Mouse (Mus musculus): ENCODE data around the gene Fbxo40. TPM values are rescaled to one million over a fixed set of nuclear protein-coding genes. Genes with fewer than 3 reads are reported as not detected.

The Fbxo40 gene
- polyA plus RNA-seq, 1 experiment from 2014 or later: 0.03 TPM

DNA sequence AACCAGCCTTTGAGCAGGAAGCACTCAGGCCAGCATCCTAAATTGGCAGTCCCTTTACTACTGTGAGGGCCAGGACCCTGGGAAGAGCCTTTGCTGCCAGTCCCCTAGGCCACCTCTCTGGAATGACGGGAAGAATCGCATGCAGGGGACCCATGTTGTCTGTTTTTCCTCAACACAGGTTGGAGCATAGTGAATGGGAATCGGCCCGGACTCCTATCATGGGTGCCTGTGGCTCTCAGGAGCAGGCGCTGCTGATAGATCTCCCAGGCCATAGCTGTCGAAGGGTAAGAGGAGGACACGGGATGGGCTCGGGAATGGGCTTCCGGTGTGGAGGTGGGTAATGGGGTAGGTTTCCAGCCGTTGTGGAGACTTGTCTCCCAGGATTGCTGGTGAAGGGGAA lies 58.9 kb downstream of the Fbxo40 start:
- no peaks in the 10 kb centered on the region for H3K9me3 ChIP-seq (replicated peaks)

DNA sequence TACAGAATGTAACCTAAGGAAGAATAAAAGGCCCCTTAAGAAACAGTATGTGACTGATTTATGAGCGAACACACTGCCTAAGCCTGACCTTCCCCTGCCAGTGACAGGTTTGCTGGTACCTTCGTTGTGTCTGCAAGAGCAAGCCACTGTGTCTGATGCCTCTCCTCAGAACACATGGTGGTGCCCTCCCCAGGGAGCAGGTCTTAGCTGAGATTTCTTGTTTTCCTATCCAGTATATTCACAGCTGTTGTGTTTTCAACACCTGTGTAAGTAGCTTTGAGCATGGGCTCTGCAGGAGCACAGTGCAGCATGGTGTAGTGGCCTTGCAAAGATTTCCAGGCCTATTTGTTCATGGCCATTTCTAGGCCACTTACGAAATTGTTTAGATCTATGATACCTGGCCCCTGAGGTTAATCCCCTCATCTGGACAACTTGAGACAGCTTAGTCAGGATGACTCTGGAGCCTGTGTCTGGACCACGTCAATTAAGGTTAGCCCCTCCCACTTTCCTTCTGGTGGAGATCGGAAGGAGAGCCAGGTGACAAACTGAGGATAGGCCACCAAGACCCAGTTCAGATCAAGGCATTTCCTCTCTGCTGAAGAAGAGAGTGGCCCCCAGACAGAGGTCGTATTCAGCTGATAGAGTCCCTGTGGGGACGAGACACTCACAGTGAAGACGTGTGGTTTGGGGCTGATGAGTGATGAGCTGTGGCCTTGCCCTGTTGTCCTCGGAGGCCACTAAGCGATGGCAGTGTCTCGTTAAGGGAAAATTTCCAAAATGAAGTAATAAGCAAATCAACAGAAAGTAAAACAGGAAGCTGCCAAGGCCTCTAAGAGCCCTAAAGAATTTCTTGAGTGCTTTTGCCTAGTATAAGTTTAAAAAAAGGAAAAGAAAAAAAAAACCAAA lies 59.8 kb downstream of the Fbxo40 start:
- Histone ChIP-seq H3K27ac (replicated peaks) (0 out of 2 replicates have a peak overlapping the region, but pooled peaks have one; percentile 3), H3K27me3 (no peaks in the 10 kb centered on the region), H3K4me1 (replicated peaks) (peaks cover 14% of the 10 kb centered on the region; the same call in 1 of the 2 replicates), H3K36me3 (replicated peaks) (peaks cover 72% of the 10 kb centered on the region), H3K9ac (no peak overlapping the region), H3K4me2 (no peak overlapping the region), H3K9me3 (replicated peaks) (no peaks in the 10 kb centered on the region), H3K4me3 (replicated peaks) (no peak overlapping the region)
- WGBS (ENCODE audit: insufficient replicate concordance): 65% methylated on average over 11 of the region's 11 CpGs
- no peak for ATAC-seq (ENCODE audit: insufficient read depth)

More for the DNA sequence above, 58.9 kb downstream of the Fbxo40 start:
- Histone ChIP-seq H3K4me1 (replicated peaks) (peaks cover 14% of the 10 kb centered on the region; the same call in 1 of the 2 replicates), H3K27me3 (no peaks in the 10 kb centered on the region), H3K4me2 (no peak overlapping the region), H3K36me3 (replicated peaks) (peaks cover 63% of the 10 kb centered on the region), H3K9ac (no peak overlapping the region), H3K4me3 (replicated peaks) (no peak overlapping the region), H3K27ac (replicated peaks) (no peak overlapping the region)
- WGBS (ENCODE audit: insufficient replicate concordance): 83% methylated on average over 10 of the region's 10 CpGs
- ATAC-seq (ENCODE audit: insufficient read depth): no peak

GRCm38 (mm10) chr16:36929216-36929615 lies 61.1 kb downstream of the Fbxo40 start:
- H3K4me3 ChIP-seq (replicated peaks): no peak overlapping the region
- no peak for ATAC-seq (ENCODE audit: insufficient read depth)
- no peak overlapping the region for H3K27ac ChIP-seq (replicated peaks)
- peaks cover 82% of the 10 kb centered on the region for H3K36me3 ChIP-seq (replicated peaks)
- peaks cover 6% of the 10 kb centered on the region; the same call in 1 of the 2 replicates for H3K4me1 ChIP-seq (replicated peaks)
- H3K9me3 ChIP-seq (replicated peaks): no peaks in the 10 kb centered on the region
- no peak overlapping the region for H3K9ac ChIP-seq
- H3K27me3 ChIP-seq: no peaks in the 10 kb centered on the region
- WGBS (ENCODE audit: insufficient replicate concordance): 90% methylated on average over 7 of the region's 7 CpGs
- H3K4me2 ChIP-seq: no peak overlapping the region

DNA sequence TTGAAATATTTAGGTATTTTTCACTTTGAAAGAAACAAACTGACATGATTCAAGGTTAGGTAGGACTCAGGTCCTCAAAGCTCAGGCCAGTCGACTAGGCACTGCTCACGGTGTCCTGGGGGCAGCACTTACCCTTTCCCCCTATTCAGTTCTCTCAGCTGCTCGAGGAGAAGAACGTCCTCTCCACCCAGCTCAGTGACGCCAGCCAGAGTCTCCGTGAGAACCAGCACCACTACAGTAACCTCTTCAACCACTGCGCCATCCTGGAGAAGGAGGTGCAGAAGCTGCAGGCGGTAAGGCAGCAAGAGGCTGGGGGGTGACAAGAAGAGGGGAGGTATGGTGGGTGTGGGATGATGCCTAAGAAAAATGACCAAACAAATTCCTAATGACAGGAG lies 62.2 kb downstream of the Fbxo40 start:
- Histone ChIP-seq H3K9ac (no peak overlapping the region), H3K27ac (replicated peaks) (no peak overlapping the region), H3K36me3 (replicated peaks) (peaks cover 79% of the 10 kb centered on the region), H3K27me3 (no peaks in the 10 kb centered on the region), H3K4me2 (no peak overlapping the region), H3K4me1 (replicated peaks) (no peaks in the 10 kb centered on the region), H3K4me3 (replicated peaks) (no peak overlapping the region), H3K9me3 (replicated peaks) (no peaks in the 10 kb centered on the region)
- 88% methylated on average over 8 of the region's 8 CpGs for WGBS (ENCODE audit: insufficient replicate concordance)
- ATAC-seq (ENCODE audit: insufficient read depth): no peak

- Histone ChIP-seq H3K4me2 (no peak overlapping the region), H3K4me3 (replicated peaks) (no peak overlapping the region), H3K27ac (replicated peaks) (no peak overlapping the region), H3K4me1 (replicated peaks) (no peaks in the 10 kb centered on the region), H3K27me3 (no peaks in the 10 kb centered on the region), H3K9me3 (replicated peaks) (no peaks in the 10 kb centered on the region), H3K9ac (no peak overlapping the region), H3K36me3 (replicated peaks) (peaks cover 74% of the 10 kb centered on the region)
- 61% methylated on average over 10 of the region's 10 CpGs for WGBS (ENCODE audit: insufficient replicate concordance)
- ATAC-seq (ENCODE audit: insufficient read depth): no peak
Measured at GRCm38 (mm10) chr16:36927495-36928105, 62.7 kb downstream of the Fbxo40 start.

DNA sequence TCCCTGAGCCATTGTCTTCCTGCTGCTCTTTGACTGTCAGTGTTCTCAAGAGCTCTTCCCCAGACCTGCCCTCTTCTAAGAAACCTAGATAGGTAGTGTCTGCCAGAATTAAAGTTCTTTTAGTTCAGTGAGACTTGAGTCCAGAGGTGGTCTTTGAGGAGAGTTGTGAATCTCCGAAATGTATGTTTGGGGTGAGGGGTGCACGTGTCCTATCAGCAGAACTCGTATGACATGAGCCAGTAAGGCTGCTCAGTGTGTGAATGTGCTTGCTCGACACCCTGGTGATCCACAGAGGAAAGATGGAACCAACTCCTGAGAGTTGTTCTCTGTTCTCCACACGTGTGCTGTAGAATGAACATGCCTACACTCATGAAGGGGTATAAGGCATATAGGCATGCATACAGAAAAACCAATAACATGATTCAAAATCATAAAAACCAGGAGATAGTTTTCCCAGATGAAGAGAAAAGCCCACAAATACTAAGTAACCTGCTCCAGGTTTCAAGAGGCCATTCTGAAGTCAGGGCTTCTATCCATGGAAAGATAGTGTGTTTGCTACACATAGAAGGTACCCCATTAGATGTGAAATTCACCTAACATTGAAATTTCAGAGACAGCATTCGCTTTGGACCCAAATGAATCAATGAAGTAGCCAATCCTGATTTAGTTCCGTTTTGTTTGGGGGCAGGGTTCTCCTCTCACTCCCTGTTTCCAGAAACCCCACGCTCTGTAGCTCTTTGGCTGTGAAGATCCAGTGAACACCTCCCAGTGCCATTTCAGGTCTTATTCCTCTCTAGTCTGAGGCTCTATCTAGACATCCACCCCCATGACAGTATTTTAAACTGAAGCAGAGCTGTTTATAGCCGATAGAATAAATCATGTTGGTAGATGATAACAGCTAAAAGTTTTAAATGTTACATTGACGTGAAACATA lies 63.5 kb downstream of the Fbxo40 start:
- WGBS (ENCODE audit: insufficient replicate concordance): 74% methylated on average over 10 of the region's 10 CpGs
- H3K27ac ChIP-seq (replicated peaks): no peak overlapping the region
- peaks cover 65% of the 10 kb centered on the region for H3K36me3 ChIP-seq (replicated peaks)

DNA sequence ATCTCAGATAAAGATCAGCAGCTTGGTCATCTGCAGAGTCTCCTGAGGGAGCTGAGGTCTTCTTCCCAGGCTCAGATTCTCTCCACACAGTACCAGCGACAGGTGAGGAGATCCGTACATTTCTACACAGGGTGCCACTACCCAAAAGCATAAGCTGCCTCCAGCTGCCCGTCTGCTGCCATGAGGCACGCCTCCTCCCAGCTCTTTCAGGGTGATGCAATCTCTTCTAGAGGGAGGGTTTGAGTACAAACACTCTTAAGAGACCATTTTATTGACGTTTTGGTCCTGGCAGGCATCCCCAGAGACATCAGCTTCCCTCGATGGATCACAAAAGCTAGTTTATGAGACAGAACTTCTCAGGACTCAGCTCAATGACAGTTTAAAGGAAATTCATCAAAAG lies 64.5 kb downstream of the Fbxo40 start:
- ATAC-seq (ENCODE audit: insufficient read depth): no peak
- Histone ChIP-seq H3K9me3 (replicated peaks) (no peaks in the 10 kb centered on the region), H3K4me2 (no peak overlapping the region), H3K27me3 (no peaks in the 10 kb centered on the region), H3K27ac (replicated peaks) (no peak overlapping the region), H3K4me3 (replicated peaks) (no peak overlapping the region), H3K9ac (no peak overlapping the region), H3K36me3 (replicated peaks) (peaks cover 62% of the 10 kb centered on the region), H3K4me1 (replicated peaks) (no peaks in the 10 kb centered on the region)
- WGBS (ENCODE audit: insufficient replicate concordance): 65% methylated on average over 6 of the region's 6 CpGs

More for the DNA sequence above, 63.5 kb downstream of the Fbxo40 start:
- Histone ChIP-seq H3K4me1 (replicated peaks) (no peaks in the 10 kb centered on the region), H3K4me2 (no peak overlapping the region), H3K27me3 (no peaks in the 10 kb centered on the region), H3K4me3 (replicated peaks) (no peak overlapping the region), H3K9ac (no peak overlapping the region), H3K9me3 (replicated peaks) (no peaks in the 10 kb centered on the region)
- ATAC-seq (ENCODE audit: insufficient read depth): no peak

DNA sequence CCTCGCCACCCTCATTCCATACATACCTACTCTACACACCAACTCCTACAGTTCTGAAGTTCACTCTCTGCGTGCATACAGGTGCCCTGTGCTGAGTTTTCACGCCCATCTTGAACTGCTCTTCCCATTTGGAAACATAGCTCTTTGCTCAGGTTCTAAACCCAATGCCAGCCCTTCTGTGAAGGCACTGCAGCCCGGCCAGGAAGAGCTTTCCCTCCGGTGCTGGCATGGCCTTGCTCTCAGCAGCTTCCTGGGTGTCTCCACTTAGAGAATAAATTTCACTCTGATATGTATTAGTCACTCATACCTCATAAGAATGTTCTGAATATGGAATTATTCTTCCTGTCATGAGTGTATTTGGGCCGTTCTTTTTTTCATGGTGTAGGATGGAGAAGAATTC lies 64.9 kb downstream of the Fbxo40 start:
- Histone ChIP-seq H3K4me3 (replicated peaks) (no peak overlapping the region), H3K36me3 (replicated peaks) (peaks cover 60% of the 10 kb centered on the region), H3K27me3 (no peaks in the 10 kb centered on the region), H3K27ac (replicated peaks) (no peak overlapping the region), H3K4me1 (replicated peaks) (no peaks in the 10 kb centered on the region), H3K9me3 (replicated peaks) (no peaks in the 10 kb centered on the region), H3K9ac (no peak overlapping the region), H3K4me2 (no peak overlapping the region)
- ATAC-seq (ENCODE audit: insufficient read depth): no peak
- 76% methylated on average over 6 of the region's 6 CpGs for WGBS (ENCODE audit: insufficient replicate concordance)

GRCm38 (mm10) chr16:36924312-36924711 lies 66.0 kb downstream of the Fbxo40 start:
- ATAC-seq (ENCODE audit: insufficient read depth): no peak
- H3K9ac ChIP-seq: no peak overlapping the region
- H3K27me3 ChIP-seq: no peaks in the 10 kb centered on the region
- no peaks in the 10 kb centered on the region for H3K9me3 ChIP-seq (replicated peaks)
- 80% methylated on average over 8 of the region's 8 CpGs for WGBS (ENCODE audit: insufficient replicate concordance)
- no peak overlapping the region for H3K4me2 ChIP-seq
- no peak overlapping the region for H3K27ac ChIP-seq (replicated peaks)
- H3K36me3 ChIP-seq (replicated peaks): peaks cover 58% of the 10 kb centered on the region
- no peaks in the 10 kb centered on the region for H3K4me1 ChIP-seq (replicated peaks)
- no peak overlapping the region for H3K4me3 ChIP-seq (replicated peaks)

GRCm38 (mm10) chr16:36921980-36922379 lies 68.3 kb downstream of the Fbxo40 start:
- H3K4me1 ChIP-seq (replicated peaks): no peaks in the 10 kb centered on the region
- H3K9me3 ChIP-seq (replicated peaks): no peaks in the 10 kb centered on the region
- no peak overlapping the region for H3K27ac ChIP-seq (replicated peaks)
- peaks cover 50% of the 10 kb centered on the region for H3K36me3 ChIP-seq (replicated peaks)
- H3K9ac ChIP-seq: no peak overlapping the region
- H3K4me3 ChIP-seq (replicated peaks): no peak overlapping the region
- no peak overlapping the region for H3K4me2 ChIP-seq
- no peaks in the 10 kb centered on the region for H3K27me3 ChIP-seq
- ATAC-seq (ENCODE audit: insufficient read depth): no peak
- WGBS (ENCODE audit: insufficient replicate concordance): 64% methylated on average over 6 of the region's 6 CpGs
